Comparison of ENCODE assay signal across 9 mouse cellular contexts in the genomic region with DNA sequence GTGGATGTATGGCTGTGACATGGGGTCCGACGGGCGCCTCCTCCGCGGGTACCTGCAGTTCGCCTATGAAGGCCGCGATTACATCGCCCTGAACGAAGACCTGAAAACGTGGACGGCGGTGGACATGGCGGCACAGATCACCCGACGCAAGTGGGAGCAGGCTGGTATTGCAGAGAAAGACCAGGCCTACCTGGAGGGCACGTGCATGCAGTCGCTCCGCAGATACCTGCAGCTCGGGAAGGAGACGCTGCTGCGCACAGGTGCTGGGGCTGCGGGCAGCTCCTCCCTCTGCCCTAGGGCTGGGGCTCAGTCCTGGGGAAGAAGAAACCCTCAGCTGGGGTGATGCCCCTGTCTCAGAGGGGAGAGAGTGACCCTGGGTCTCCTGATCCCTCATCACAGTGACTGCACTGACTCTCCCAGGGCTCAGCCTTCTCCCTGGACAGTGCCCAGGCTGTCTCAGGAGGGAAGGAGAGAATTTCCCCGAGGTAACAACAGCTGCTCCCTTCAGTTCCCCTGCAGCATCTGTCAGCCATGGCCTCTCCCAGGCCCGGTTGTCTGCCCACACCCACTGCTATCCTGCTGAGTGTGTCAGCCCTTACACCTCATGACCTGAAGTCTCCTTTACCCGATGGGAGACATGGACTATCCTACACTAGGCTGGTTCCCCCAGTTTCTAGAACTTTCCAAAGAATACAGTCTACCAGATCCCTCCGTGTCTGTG. TPM values are rescaled to one million over a fixed set of nuclear protein-coding genes. Genes with fewer than 3 reads are reported as not detected.
DNase-seq lines count a peak whose midpoint lies in the region; ATAC-seq and TF ChIP-seq lines count a peak whose summit lies in the region.
"Not testable (repeated sequence)": the region's sequence is repeated elsewhere in the genome, so short reads cannot be mapped to it uniquely, and the experiment has no call there.
"Had no signal": no experiment of that assay in that cellular context is flagged by ENCODE, and none has a peak within 500 bp of the region (broad histone marks: within the 10 kb centered on the region; RNA-seq: fewer than 3 reads in every experiment).

No protein-coding gene starts in this region.

- not testable (repeated sequence) for H3K36me3 ChIP-seq in forebrain, embryonic 10.5 days (replicated peaks); heart, embryonic 13.5 days; intestine, embryonic 14.5 days (ENCODE audit: control insufficient read depth, insufficient read depth, low read length); limb, embryonic 14.5 days (ENCODE audit: control insufficient read depth, insufficient read depth, low read length); midbrain, embryonic 11.5 days (ENCODE audit: control insufficient read depth, insufficient read depth, low read length); neural tube, embryonic 12.5 days

- 45% methylated on average over 27 of the region's 27 CpGs for WGBS in forebrain, embryonic 10.5 days
- 34% methylated on average over 27 of the region's 27 CpGs for WGBS in heart, embryonic 13.5 days
- 56% methylated on average over 22 of the region's 27 CpGs for WGBS in intestine, embryonic 14.5 days
- WGBS in limb, embryonic 14.5 days: 40% methylated on average over 22 of the region's 27 CpGs
- 49% methylated on average over 21 of the region's 27 CpGs for WGBS in midbrain, embryonic 11.5 days
- WGBS in neural tube, embryonic 12.5 days: 56% methylated on average over 27 of the region's 27 CpGs

- DNase-seq in ES-CJ7 (ENCODE audit: low read depth, low spot score): peak; percentile 50
- peak; percentile 24 for DNase-seq in forebrain, embryonic 10.5 days (ENCODE audit: extremely low spot score, low spot score)
- DNase-seq in intestine, embryonic 14.5 days (ENCODE audit: low spot score): peak; percentile 58
- DNase-seq in limb, embryonic 14.5 days (ENCODE audit: low spot score): not testable (repeated sequence)
- DNase-seq in midbrain, embryonic 11.5 days (ENCODE audit: low spot score, missing footprints): peak; percentile 87
- peak; percentile 43 for DNase-seq in testis, postnatal 10 days (ENCODE audit: low spot score)

- TF ChIP-seq POLR2A in limb, embryonic 14.5 days (IDR thresholded peaks at IDR 0.05; ENCODE audit: borderline replicate concordance, extremely low read depth, insufficient read depth, insufficient read length): not testable (repeated sequence)

- peak overlapping the region; percentile 61 for H3K4me3 ChIP-seq in forebrain, embryonic 10.5 days
- 0 out of 2 replicates have a peak overlapping the region, but pooled peaks have one; percentile 8 for H3K4me3 ChIP-seq in heart, embryonic 13.5 days
- not testable (repeated sequence) for H3K4me3 ChIP-seq in intestine, embryonic 14.5 days (ENCODE audit: low read depth, low read length); limb, embryonic 14.5 days (replicated peaks; ENCODE audit: low read length); midbrain, embryonic 11.5 days (ENCODE audit: low read depth, low read length); neural tube, embryonic 12.5 days

- H3K9me3 ChIP-seq in forebrain, embryonic 10.5 days; heart, embryonic 13.5 days; intestine, embryonic 14.5 days (ENCODE audit: control insufficient read depth, low read length); limb, embryonic 14.5 days (ENCODE audit: control insufficient read depth, low read length); midbrain, embryonic 11.5 days (ENCODE audit: control insufficient read depth, low read length); neural tube, embryonic 12.5 days: not testable (repeated sequence)

- peak overlapping the region; percentile 90 for H3K4me2 ChIP-seq in heart, embryonic 13.5 days
- H3K4me2 ChIP-seq in intestine, embryonic 14.5 days (ENCODE audit: low read length); midbrain, embryonic 11.5 days: not testable (repeated sequence)
- 0 out of 2 replicates have a peak overlapping the region, but pooled peaks have one; percentile 81 for H3K4me2 ChIP-seq in limb, embryonic 14.5 days (replicated peaks; ENCODE audit: low read depth, low read length, severe bottlenecking)
- peak overlapping the region; percentile 77 for H3K4me2 ChIP-seq in neural tube, embryonic 12.5 days (replicated peaks)

- not testable (repeated sequence) for ATAC-seq in heart, embryonic 13.5 days (ENCODE audit: extremely low read depth, insufficient number of reproducible peaks, low FRiP score, low TSS enrichment); intestine, embryonic 14.5 days (replicated peaks; ENCODE audit: low FRiP score, low TSS enrichment, low read depth); limb, embryonic 14.5 days (ENCODE audit: low FRiP score, low read depth); neural tube, embryonic 12.5 days (ENCODE audit: low FRiP score, low read depth)
- peak; percentile 17; the same call in 1 of the 2 replicates for ATAC-seq in midbrain, embryonic 11.5 days (ENCODE audit: low FRiP score)

- peaks cover 15% of the 10 kb centered on the region for H3K4me1 ChIP-seq in forebrain, embryonic 10.5 days
- not testable (repeated sequence) for H3K4me1 ChIP-seq in heart, embryonic 13.5 days; intestine, embryonic 14.5 days (replicated peaks; ENCODE audit: control insufficient read depth, insufficient read depth, low read length); limb, embryonic 14.5 days (ENCODE audit: control insufficient read depth, insufficient read depth, low read length); midbrain, embryonic 11.5 days (ENCODE audit: control insufficient read depth, insufficient read depth, low read length); neural tube, embryonic 12.5 days

- not testable (repeated sequence) for H3K27ac ChIP-seq in forebrain, embryonic 10.5 days; heart, embryonic 13.5 days (replicated peaks); intestine, embryonic 14.5 days (ENCODE audit: low read depth); limb, embryonic 14.5 days (replicated peaks; ENCODE audit: low read depth, low read length); midbrain, embryonic 11.5 days (ENCODE audit: low read depth, low read length); neural tube, embryonic 12.5 days

- not testable (repeated sequence) for H3K9ac ChIP-seq in heart, embryonic 13.5 days; intestine, embryonic 14.5 days (ENCODE audit: low read length); limb, embryonic 14.5 days (ENCODE audit: low read depth, low read length, severe bottlenecking); midbrain, embryonic 11.5 days (ENCODE audit: low read length); neural tube, embryonic 12.5 days

- peaks cover 35% of the 10 kb centered on the region for H3K27me3 ChIP-seq in forebrain, embryonic 10.5 days (ENCODE audit: poor library complexity, severe bottlenecking)
- H3K27me3 ChIP-seq in heart, embryonic 13.5 days (replicated peaks): peaks cover 65% of the 10 kb centered on the region
- peaks cover 11% of the 10 kb centered on the region; the same call in 1 of the 2 replicates for H3K27me3 ChIP-seq in intestine, embryonic 14.5 days (replicated peaks; ENCODE audit: control insufficient read depth, insufficient read depth, low read length)
- not testable (repeated sequence) for H3K27me3 ChIP-seq in limb, embryonic 14.5 days (ENCODE audit: control insufficient read depth, insufficient read depth, low read length); midbrain, embryonic 11.5 days (ENCODE audit: control insufficient read depth, insufficient read depth, low read length); neural tube, embryonic 12.5 days (replicated peaks)

RNA-seq across cellular contexts. Expression of a gene that starts 1.1 kb away (rescaled TPM):
- 18.5 and 19.8 TPM in 2 replicates for polyA plus RNA-seq in forebrain, embryonic 10.5 days (2016; fragmentation: Nextera tagmentation; extraction: Ambion mirVana)
- 1.2 and 2.1 TPM in 2 replicates for polyA plus RNA-seq in heart, embryonic 13.5 days (2015; fragmentation: Nextera tagmentation; extraction: Ambion mirVana)
- 8.1 and 9.0 TPM in 2 replicates for polyA plus RNA-seq in intestine, embryonic 14.5 days (2014; fragmentation: Nextera tagmentation; extraction: Ambion mirVana)
- 8.9 and 9.9 TPM in 2 replicates for polyA plus RNA-seq in limb, embryonic 14.5 days (2012; rRNA removed)
- 3.1 and 4.2 TPM in 2 replicates for polyA plus RNA-seq in limb, embryonic 14.5 days (2014; fragmentation: Nextera tagmentation; extraction: Ambion mirVana)
- 9.3 and 10.0 TPM in 2 replicates for polyA plus RNA-seq in midbrain, embryonic 11.5 days (2014; fragmentation: Nextera tagmentation; extraction: Ambion mirVana)
- 6.5 and 6.8 TPM in 2 replicates for polyA plus RNA-seq in neural tube, embryonic 12.5 days (2016; fragmentation: Nextera tagmentation; extraction: Ambion mirVana)

RNA-seq across cellular contexts. Expression of a gene that starts 15.4 kb away (rescaled TPM):
- polyA plus RNA-seq in forebrain, embryonic 10.5 days (2016; fragmentation: Nextera tagmentation; extraction: Ambion mirVana): 2.1 and 2.5 TPM in 2 replicates
- 0.23 and 0.61 TPM in 2 replicates for polyA plus RNA-seq in heart, embryonic 13.5 days (2015; fragmentation: Nextera tagmentation; extraction: Ambion mirVana)
- 2.0 and 2.1 TPM in 2 replicates for polyA plus RNA-seq in intestine, embryonic 14.5 days (2014; fragmentation: Nextera tagmentation; extraction: Ambion mirVana)
- 0.73 and 1.00 TPM in 2 replicates for polyA plus RNA-seq in limb, embryonic 14.5 days (2012; rRNA removed)
- polyA plus RNA-seq in limb, embryonic 14.5 days (2014; fragmentation: Nextera tagmentation; extraction: Ambion mirVana): 0.41 and 0.53 TPM in 2 replicates
- 0.33 and 0.93 TPM in 2 replicates for polyA plus RNA-seq in midbrain, embryonic 11.5 days (2014; fragmentation: Nextera tagmentation; extraction: Ambion mirVana)
- polyA plus RNA-seq in neural tube, embryonic 12.5 days (2016; fragmentation: Nextera tagmentation; extraction: Ambion mirVana): 0.48 and 0.64 TPM in 2 replicates
- polyA plus RNA-seq: C2C12 had no signal

RNA-seq across cellular contexts. Expression of a gene that starts 29.8 kb away (rescaled TPM):
- polyA plus RNA-seq in forebrain, embryonic 10.5 days (2016; fragmentation: Nextera tagmentation; extraction: Ambion mirVana): 0.36 and 0.37 TPM in 2 replicates
- 1.4 and 5.2 TPM in 2 replicates for polyA plus RNA-seq in heart, embryonic 13.5 days (2015; fragmentation: Nextera tagmentation; extraction: Ambion mirVana)
- 6.3 and 10.0 TPM in 2 replicates for polyA plus RNA-seq in intestine, embryonic 14.5 days (2014; fragmentation: Nextera tagmentation; extraction: Ambion mirVana)
- polyA plus RNA-seq in limb, embryonic 14.5 days (2012; rRNA removed): 0.76 and 0.87 TPM in 2 replicates
- polyA plus RNA-seq in limb, embryonic 14.5 days (2014; fragmentation: Nextera tagmentation; extraction: Ambion mirVana): 0.28 and 0.62 TPM in 2 replicates
- 0.11 and 0.12 TPM in 2 replicates for polyA plus RNA-seq in midbrain, embryonic 11.5 days (2014; fragmentation: Nextera tagmentation; extraction: Ambion mirVana)
- polyA plus RNA-seq in neural tube, embryonic 12.5 days (2016; fragmentation: Nextera tagmentation; extraction: Ambion mirVana): 0.18 and 0.27 TPM in 2 replicates
